Comparison of ENCODE assay signal across 24 mouse cellular contexts in the genomic region with DNA sequence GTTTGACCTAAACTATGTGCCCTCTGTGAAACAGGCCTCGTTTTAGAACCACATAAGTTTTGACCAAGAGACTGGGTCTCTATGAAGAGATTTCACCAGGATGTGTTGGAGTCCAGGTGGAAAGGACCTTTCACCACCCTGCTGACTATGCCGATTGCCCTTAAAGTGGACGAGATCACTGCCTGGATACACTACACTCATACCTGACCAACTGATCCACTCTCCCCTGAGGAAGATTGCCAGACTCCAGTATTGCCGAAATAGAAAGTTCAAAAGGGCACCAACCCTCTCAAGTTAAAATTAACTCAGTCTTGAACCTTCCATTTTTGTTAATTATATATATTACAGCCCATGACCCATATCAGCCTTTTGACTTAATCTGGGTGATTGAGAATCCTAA. TPM values are rescaled to one million over a fixed set of nuclear protein-coding genes. Genes with fewer than 3 reads are reported as not detected.
DNase-seq lines count a peak whose midpoint lies in the region; ATAC-seq lines count a peak whose summit lies in the region.
"Had no signal": no experiment of that assay in that cellular context is flagged by ENCODE, and none has a peak within 500 bp of the region (broad histone marks: within the 10 kb centered on the region; RNA-seq: fewer than 3 reads in every experiment).

No protein-coding gene starts in this region.

- H3K9me3 ChIP-seq in kidney, embryonic 16.5 days (ENCODE audit: low read length) = no peaks in the 10 kb centered on the region
- H3K9me3 ChIP-seq: embryonic facial prominence, embryonic 10.5 days; embryonic facial prominence, embryonic 13.5 days; forebrain, embryonic 12.5 days; forebrain, embryonic 15.5 days; hindbrain, embryonic 12.5 days; hindbrain, embryonic 15.5 days had no signal

- DNase-seq in heart, adult 11 months = peak; percentile 65
- no peak for DNase-seq in heart, adult 9 months (ENCODE audit: low spot score in 2 of 2)
- peak; percentile 28 to 41 for DNase-seq in kidney, adult 8-10 months
- DNase-seq in kidney, postnatal 36 days = peak; percentile 12 to 48
- DNase-seq in kidney, adult 18-20 months = no peak
- DNase-seq: adrenal gland, adult 8-10 months; adrenal gland, postnatal 25 days; cerebellum, adult 11-12 months; cerebellum, adult 8-10 months; cerebellum, postnatal 10 days; cerebellum, postnatal 36 days; embryo, embryonic 11 days; gastrocnemius, postnatal 25 days; heart, adult 2 months had no signal

- H3K4me2 ChIP-seq in kidney, embryonic 16.5 days (replicated peaks; ENCODE audit: low read depth, low read length) = no peak overlapping the region
- H3K4me2 ChIP-seq: embryonic facial prominence, embryonic 13.5 days; forebrain, embryonic 12.5 days; forebrain, embryonic 15.5 days; heart, embryonic 11.5 days; hindbrain, embryonic 12.5 days; hindbrain, embryonic 15.5 days had no signal

- 88% methylated on average over 4 of the region's 4 CpGs for WGBS in kidney, embryonic 16.5 days

- H3K36me3 ChIP-seq in kidney, embryonic 16.5 days (ENCODE audit: insufficient read depth, low read length) = no peaks in the 10 kb centered on the region
- H3K36me3 ChIP-seq: embryonic facial prominence, embryonic 10.5 days; embryonic facial prominence, embryonic 13.5 days; forebrain, embryonic 12.5 days; forebrain, embryonic 15.5 days; hindbrain, embryonic 12.5 days; hindbrain, embryonic 15.5 days had no signal

- no peaks in the 10 kb centered on the region for H3K27me3 ChIP-seq in kidney, embryonic 16.5 days (ENCODE audit: insufficient read depth, low read length)
- H3K27me3 ChIP-seq: embryonic facial prominence, embryonic 13.5 days; forebrain, embryonic 15.5 days; hindbrain, embryonic 12.5 days; hindbrain, embryonic 15.5 days had no signal

- H3K9ac ChIP-seq in kidney, embryonic 16.5 days (replicated peaks; ENCODE audit: low read length) = no peak overlapping the region
- H3K9ac ChIP-seq: embryonic facial prominence, embryonic 13.5 days; forebrain, embryonic 12.5 days; forebrain, embryonic 15.5 days; hindbrain, embryonic 12.5 days; hindbrain, embryonic 15.5 days had no signal

- no peak overlapping the region for H3K4me3 ChIP-seq in kidney, embryonic 16.5 days (ENCODE audit: low read length)
- H3K4me3 ChIP-seq: embryonic facial prominence, embryonic 10.5 days; embryonic facial prominence, embryonic 13.5 days; erythroblast, embryonic 14.5 days; forebrain, embryonic 12.5 days; forebrain, embryonic 15.5 days; heart, adult 2 months; hindbrain, embryonic 12.5 days; hindbrain, embryonic 15.5 days had no signal

- H3K27ac ChIP-seq in kidney, embryonic 16.5 days (ENCODE audit: low read length) = no peak overlapping the region
- H3K27ac ChIP-seq: embryonic facial prominence, embryonic 10.5 days; embryonic facial prominence, embryonic 13.5 days; forebrain, embryonic 12.5 days; forebrain, embryonic 15.5 days; heart, adult 2 months; hindbrain, embryonic 12.5 days; hindbrain, embryonic 15.5 days had no signal

- H3K4me1 ChIP-seq in kidney, embryonic 16.5 days (ENCODE audit: insufficient read depth, low read length) = 0 out of 2 replicates have a peak, but pooled peaks cover 5% of the 10 kb centered on the region
- H3K4me1 ChIP-seq: embryonic facial prominence, embryonic 10.5 days; embryonic facial prominence, embryonic 13.5 days; forebrain, embryonic 12.5 days; hindbrain, embryonic 12.5 days; hindbrain, embryonic 15.5 days had no signal

- ATAC-seq in kidney, embryonic 16.5 days (ENCODE audit: low FRiP score, low TSS enrichment) = no peak
- ATAC-seq: activated CD4-positive, CD25-positive, alpha-beta regulatory T cell, adult 4 months; forebrain, embryonic 15.5 days had no signal

RNA-seq across cellular contexts. Expression of a gene that starts 51.1 kb away (rescaled TPM):
- polyA plus RNA-seq in kidney, embryonic 16.5 days (2015; fragmentation: Nextera tagmentation; extraction: Ambion mirVana) = 3.7 and 4.4 TPM in 2 replicates

Comparison
In these comparisons a context has a peak if more than half of its experiments do, and no peak if none do; other contexts are left out.
1. DNase-seq: peak in heart, adult 11 months (single experiment), kidney, adult 8-10 months (2 of 2) and kidney, postnatal 36 days (2 of 2); none in heart, adult 9 months (0 of 2) and kidney, adult 18-20 months (single experiment).